ENCODE assay signal across 13 mouse cellular contexts in the genomic region with DNA sequence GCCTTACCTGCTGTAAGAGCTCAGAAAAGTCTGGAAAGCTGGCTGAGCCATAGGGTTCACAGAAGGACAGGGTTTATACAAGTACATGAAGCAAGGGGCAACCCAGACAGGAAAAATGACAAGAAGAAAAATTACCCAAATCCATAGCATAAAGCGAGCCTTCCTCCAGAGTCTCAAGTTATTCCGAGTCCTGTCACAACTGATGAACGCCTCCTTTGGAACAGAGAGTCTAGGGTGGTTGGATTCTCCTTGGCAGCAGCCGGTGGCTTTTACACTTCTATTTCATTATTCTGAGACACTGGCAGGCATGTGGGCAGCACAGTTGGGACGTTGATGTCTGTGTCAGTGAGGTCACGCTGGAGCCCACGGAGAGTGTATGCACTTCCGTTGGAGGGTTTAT.
DNase-seq lines count a peak whose midpoint lies in the region; ATAC-seq lines count a peak whose summit lies in the region.
"Had no signal": no experiment of that assay in that cellular context is flagged by ENCODE, and none has a peak within 500 bp of the region (broad histone marks: within the 10 kb centered on the region; RNA-seq: fewer than 3 reads in every experiment).

No protein-coding gene starts in this region.

- peak; percentile 77 for ATAC-seq in frontal cortex, adult (ENCODE audit: low TSS enrichment)
- ATAC-seq: activated CD4-positive, CD25-positive, alpha-beta regulatory T cell, adult 4 months; CD4-positive, CD25-positive, alpha-beta regulatory T cell, adult 4 months; Patski had no signal

- no peak for DNase-seq in frontal cortex, postnatal 10 days (ENCODE audit: low spot score in 2 of 2)
- DNase-seq in right cerebral cortex, adult 18-20 months, result peak; percentile 32
- no peak for DNase-seq in right cerebral cortex, postnatal 25 days
- DNase-seq in brain, adult 2 months (ENCODE audit: low read depth, low spot score), result peak; percentile 56
- DNase-seq in left cerebral cortex, postnatal 10 days (ENCODE audit: extremely low spot score in 1 of 2, low spot score in 2 of 2), result no peak
- DNase-seq: adrenal gland, adult 8-10 months; adrenal gland, postnatal 14 days; adrenal gland, postnatal 25 days; cerebellum, adult 11 months had no signal

- intact Hi-C loops in left cerebral cortex, postnatal 10 days (cut with DNase I), result loop anchor here (5.0 kb wide), 1 partner anchor 326 kb away; no protein-coding TSS in a partner anchor

Comparison
In these comparisons a context has a peak if more than half of its experiments do, and no peak if none do; other contexts are left out.
1. DNase-seq: peak in right cerebral cortex, adult 18-20 months (single experiment) and brain, adult 2 months (single experiment); none in frontal cortex, postnatal 10 days (0 of 2), right cerebral cortex, postnatal 25 days (single experiment) and left cerebral cortex, postnatal 10 days (0 of 2).